Mouse (Mus musculus) cerebellum, adult 2 months (tissue): ENCODE data around the gene Nlrp3. TPM values are rescaled to one million over a fixed set of nuclear protein-coding genes. Genes with fewer than 3 reads are reported as not detected.

Source experiments
- DNase-seq, 2 experiments: peaks; one replicate each; pipeline ENCODE4 v3.0.0; 2021
- H3K27ac ChIP-seq: fragments of 200-500 bp; 2 replicates; pipeline ENCODE4 v1.5.1; 2012; ENCODE audit warnings: low read length, control low read depth, inconsistent platforms; ENCODE audit not compliant: insufficient read depth
- H3K27me3 ChIP-seq: fragments of 200-500 bp; 2 replicates; pipeline ENCODE4 v1.6.1; 2012; ENCODE audit warnings: inconsistent platforms, mild to moderate bottlenecking, low read length, moderate library complexity; ENCODE audit not compliant: control insufficient read depth, insufficient read depth
- H3K4me1 ChIP-seq: fragments of 200-500 bp; 2 replicates; pipeline ENCODE4 v1.6.1; 2011; ENCODE audit warnings: low read length; ENCODE audit not compliant: control insufficient read depth, insufficient read depth
- H3K4me3 ChIP-seq: fragments of 200-500 bp; replicated peaks from 2 replicates; pipeline ENCODE3; 2011; ENCODE audit warnings: mild to moderate bottlenecking, low read depth, low read length, control low read depth; ENCODE audit not compliant: insufficient read depth
- CTCF ChIP-seq: fragments of 200-500 bp; IDR thresholded peaks from 2 replicates; pipeline ENCODE4 v1.5.1; 2011; ENCODE audit warnings: low read depth, mild to moderate bottlenecking, control low read depth, low read length, moderate library complexity, borderline replicate concordance; ENCODE audit not compliant: insufficient read depth
- POLR2A ChIP-seq: fragments of 200-500 bp; IDR thresholded peaks from 2 replicates; pipeline ENCODE4 v1.6.1; 2011; ENCODE audit warnings: low read length, control low read depth, borderline replicate concordance; ENCODE audit not compliant: insufficient read depth
- WGBS: fragments of 180-500 bp; shearing (Covaris S2); methylation state at CpG from one replicate; pipeline ENCODE4 v1.1.7; 2018; 5-methylcytosine and 5-hydroxymethylcytosine counted together
- polyA plus RNA-seq: library from polyadenylated mRNA; depleted of rRNA; stranded (reverse); fragments of >200 nt; gene quantifications from 2 replicates; pipeline ENCODE4 v1.2.3, GENCODE M21; 2012; rRNA removed

The Nlrp3 gene
- 0.26 and 0.73 TPM in 2 replicates for polyA plus RNA-seq

DNA sequence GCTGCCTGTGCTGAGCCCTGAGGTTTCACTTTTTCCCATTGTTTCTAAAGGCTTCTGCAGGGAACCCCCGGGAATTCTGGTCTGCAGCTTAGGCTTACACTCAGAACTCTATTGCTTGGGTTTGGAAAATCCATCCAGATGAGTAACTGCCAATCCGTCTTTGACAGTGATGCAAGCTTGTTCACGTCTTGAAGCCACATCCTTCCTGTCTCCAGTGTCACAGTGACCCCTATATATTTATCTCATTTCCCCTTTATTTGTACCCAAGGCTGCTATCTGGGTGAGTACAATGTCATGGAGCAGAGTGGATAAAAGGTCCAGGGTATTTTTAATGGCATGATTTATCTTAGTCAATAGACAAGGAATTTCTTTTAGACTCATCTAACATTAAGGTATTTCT, at the start of gene Nlrp3:
Nlrp3 (plus strand) TSS at position 245 of the 400 bp plus-strand sequence.
- no peak for DNase-seq
- WGBS = 63% methylated on average over 3 of the region's 3 CpGs
- H3K4me1 ChIP-seq = no peaks in the 10 kb centered on the region
- H3K27ac ChIP-seq = no peak within 1 kb of the TSS
- H3K4me3 ChIP-seq = no peak within 1 kb of the TSS
- H3K27me3 ChIP-seq = no peaks in the 10 kb centered on the region
- TF ChIP-seq POLR2A (no peak), CTCF (no peak)

DNA sequence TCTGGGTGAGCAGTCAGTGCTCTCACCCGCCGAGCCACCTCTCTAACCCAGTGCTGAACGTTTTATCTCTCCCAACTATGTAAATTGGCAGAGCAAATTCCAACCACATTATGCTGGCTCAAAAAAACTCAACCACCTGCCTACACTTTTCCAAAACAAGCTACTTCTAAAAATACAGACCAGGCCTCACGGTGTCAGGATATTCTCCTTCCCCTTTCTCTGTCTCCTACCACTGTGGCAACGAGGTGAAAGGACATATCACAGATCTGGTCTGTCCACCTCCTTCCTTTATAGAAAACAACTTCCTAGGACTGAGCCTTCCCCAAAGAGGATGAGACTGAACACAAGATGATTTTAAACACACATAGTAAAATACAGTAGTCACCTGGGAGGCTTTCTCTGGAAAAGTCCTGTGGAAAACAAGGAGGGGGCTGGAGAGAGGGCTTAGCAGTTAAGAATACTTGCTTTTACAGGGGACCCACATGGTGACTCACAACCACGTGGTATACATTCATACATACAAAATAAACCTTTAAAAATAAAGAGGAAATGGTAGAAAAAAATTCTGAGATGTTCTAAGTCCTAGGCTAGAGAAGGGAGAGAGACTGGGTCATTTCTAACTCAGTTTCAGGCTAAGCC, 44.6 kb upstream of the Nlrp3 start:
- 72% methylated on average over 6 of the region's 6 CpGs for WGBS
- H3K27me3 ChIP-seq = no peaks in the 10 kb centered on the region
- DNase-seq = no peak
- no peaks in the 10 kb centered on the region for H3K4me1 ChIP-seq
- no peak overlapping the region for H3K4me3 ChIP-seq
- H3K27ac ChIP-seq = no peak overlapping the region
- TF ChIP-seq POLR2A (no peak), CTCF (no peak)

DNA sequence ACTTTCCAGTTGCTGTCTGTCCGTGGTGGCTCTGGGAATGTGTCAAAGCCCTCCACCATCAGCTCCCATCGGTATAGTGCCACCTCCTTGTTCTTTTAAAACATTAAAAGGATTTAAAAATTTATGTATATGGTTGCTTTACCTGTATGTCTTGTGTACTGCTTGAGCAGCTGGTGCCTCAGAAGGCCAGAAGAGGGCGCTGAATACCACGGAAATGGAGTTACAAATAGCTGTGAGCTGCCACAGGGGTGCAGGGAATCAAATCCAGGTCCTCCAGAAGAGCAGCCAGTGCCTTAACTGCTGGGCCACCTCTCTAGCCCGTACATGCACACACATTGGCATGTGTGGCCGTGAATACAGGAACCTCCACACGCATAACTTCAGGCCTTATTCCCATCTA, 43.6 kb upstream of the Nlrp3 start:
- Histone ChIP-seq H3K27ac (no peak overlapping the region), H3K4me3 (no peak overlapping the region), H3K27me3 (no peaks in the 10 kb centered on the region), H3K4me1 (no peaks in the 10 kb centered on the region)
- no peak for DNase-seq
- WGBS = 93% methylated on average over 7 of the region's 7 CpGs
- no peak for TF ChIP-seq POLR2A
- TF ChIP-seq CTCF = no peak

DNA sequence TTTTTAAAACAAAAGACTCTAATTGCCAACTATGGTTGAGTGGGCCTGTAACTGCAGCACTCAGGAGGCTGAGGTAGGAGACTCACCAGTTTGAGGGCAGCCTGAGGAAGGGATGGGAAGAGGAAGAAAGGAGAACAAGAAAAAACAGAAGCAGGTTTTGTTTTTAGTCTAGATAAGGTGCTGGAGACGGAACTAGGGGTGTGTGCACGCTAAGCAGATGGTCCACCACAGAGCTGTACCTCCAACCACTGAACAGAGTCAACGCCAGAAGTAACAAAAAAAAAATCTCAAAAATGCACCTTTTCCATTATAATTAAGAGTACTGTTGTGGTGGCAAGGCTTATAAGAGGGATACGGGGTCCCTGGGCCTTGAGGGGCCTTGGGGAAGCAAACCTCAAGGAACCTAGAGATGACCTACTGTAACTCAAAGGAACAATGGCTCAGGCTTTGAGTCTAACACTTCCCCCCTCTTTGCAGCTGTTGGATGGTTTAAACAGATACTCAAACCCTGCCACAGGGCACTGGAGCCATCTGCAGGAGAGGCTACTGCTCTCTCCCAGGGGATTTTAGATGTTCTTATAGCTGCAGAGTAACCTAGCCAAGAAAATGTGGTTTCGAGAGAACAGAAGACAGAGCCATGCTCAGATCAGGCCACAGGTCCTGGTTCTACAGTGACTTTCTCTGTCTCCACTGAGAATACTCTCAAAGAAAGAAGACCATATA, 39.2 kb upstream of the Nlrp3 start:
- TF ChIP-seq CTCF (no peak), POLR2A (no peak)
- WGBS = 86% methylated on average over 5 of the region's 5 CpGs
- H3K27me3 ChIP-seq = no peaks in the 10 kb centered on the region

DNA sequence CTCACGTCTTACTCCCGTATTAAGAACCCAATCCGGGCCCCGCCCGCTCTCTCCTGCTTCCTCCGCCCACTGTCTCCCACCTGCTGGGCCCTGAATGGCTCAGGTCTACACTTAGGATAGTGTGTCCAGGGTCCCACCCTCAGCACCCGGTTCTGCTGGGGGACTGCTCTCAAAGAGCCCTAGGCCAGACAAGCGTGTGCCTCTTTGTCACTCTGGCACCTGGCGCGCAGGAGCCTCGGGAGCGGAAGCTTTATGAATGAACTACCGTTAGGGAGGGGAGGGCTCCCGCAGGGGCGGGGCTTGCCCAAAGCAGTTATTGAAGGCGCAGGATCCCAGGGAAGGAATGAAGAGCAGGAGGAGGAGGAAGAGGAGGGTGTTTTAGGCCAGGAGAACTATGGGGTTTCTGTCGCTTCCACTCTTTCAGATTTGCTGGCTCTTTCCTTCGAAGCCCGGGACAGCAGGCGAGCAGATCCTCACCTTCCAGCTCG, 36.0 kb upstream of the Nlrp3 start:
- H3K27ac ChIP-seq = peak overlapping the region; percentile 58; the same call in 1 of the 2 replicates
- peak overlapping the region; percentile 65 for H3K4me3 ChIP-seq
- TF ChIP-seq POLR2A = no peak
- TF ChIP-seq CTCF = no peak
- WGBS = under 1% methylated on average over 21 of the region's 21 CpGs
- no peaks in the 10 kb centered on the region for H3K27me3 ChIP-seq
- peak; percentile 75 to 77 for DNase-seq
- peaks cover 12% of the 10 kb centered on the region; the same call in 1 of the 2 replicates for H3K4me1 ChIP-seq

More for the DNA sequence above, 39.2 kb upstream of the Nlrp3 start:
- peaks cover 6% of the 10 kb centered on the region; the same call in 1 of the 2 replicates for H3K4me1 ChIP-seq
- no peak overlapping the region for H3K27ac ChIP-seq
- H3K4me3 ChIP-seq = no peak overlapping the region
- DNase-seq = no peak

DNA sequence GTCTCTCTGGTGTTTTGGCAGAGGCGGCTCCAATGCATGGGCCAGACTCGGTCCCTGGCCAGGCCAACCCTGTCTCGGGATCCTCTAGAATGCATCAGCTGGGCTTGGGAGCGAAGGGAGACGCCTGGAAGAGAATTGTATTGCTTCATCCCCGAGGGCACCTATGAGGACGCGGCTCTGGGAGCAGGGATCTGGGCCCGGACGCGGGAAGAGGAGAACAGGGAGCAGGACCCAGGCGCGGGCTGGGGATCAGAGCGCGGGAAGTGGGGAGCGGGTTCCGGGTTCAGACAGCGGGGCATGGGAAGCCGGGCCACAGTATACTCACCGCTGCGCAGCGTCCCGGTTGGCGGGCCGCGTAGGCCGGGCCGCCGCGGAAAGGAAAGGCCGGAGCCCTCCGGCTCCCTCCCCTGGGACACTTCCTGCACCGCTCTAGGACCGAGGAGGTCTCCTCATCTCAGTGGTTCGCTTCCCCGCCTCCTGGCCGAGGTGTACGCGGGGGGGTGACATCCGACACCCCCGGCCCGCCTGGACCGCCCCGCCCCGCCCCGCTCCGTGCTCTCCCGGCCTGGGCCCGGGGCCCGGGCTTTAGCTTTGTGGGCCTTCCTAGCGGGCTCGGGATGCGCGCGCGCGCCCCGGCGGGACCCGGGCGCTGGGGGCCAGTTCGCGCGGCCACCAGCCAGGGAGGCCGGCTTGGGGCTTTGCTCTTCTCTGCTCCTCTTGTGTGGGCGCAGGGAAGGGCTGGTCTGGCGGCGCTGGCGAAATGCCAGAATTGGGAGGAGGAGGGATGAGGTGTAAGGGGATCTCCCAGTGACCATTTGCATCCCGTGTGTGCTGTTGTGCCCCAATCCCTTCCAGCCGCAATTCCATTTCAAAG, 35.3 kb upstream of the Nlrp3 start:
- Histone ChIP-seq H3K27ac (peak overlapping the region; percentile 59), H3K4me1 (peaks cover 12% of the 10 kb centered on the region; the same call in 1 of the 2 replicates), H3K27me3 (no peaks in the 10 kb centered on the region), H3K4me3 (peak overlapping the region; percentile 65)
- under 1% methylated on average over 66 of the region's 71 CpGs for WGBS
- DNase-seq = peak; percentile 86 to 88
- TF ChIP-seq CTCF (no peak), POLR2A (peak; percentile 45; the same call in 1 of the 2 replicates)

DNA sequence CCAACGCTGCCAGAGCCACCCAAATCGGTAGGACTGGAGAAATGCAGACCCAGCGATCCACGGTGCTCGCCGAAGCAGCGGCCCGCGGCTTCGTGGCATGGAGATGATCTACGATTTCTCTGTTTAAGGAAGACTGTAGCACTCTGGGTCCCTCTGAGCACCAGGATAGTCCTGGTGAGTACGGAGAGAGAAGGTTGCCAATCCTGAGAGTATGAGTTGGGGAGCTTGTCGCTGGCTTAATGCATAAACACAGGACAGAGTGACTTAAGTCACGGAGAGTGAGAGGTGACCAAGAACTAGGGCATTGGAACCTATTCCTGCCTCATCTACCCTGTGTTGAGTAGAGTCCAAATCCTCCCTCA, 34.7 kb upstream of the Nlrp3 start:
- peaks cover 12% of the 10 kb centered on the region; the same call in 1 of the 2 replicates for H3K4me1 ChIP-seq
- peak overlapping the region; percentile 65 for H3K4me3 ChIP-seq
- peak overlapping the region; percentile 59 for H3K27ac ChIP-seq
- DNase-seq = no peak
- no peaks in the 10 kb centered on the region for H3K27me3 ChIP-seq
- WGBS = under 1% methylated on average over 14 of the region's 14 CpGs
- TF ChIP-seq POLR2A = no peak
- 0 out of 2 replicates have a peak, but pooled peaks have one; percentile 3 for TF ChIP-seq CTCF
